Mouse (Mus musculus) testis, adult 2 months (tissue): Measurements from ENCODE around the gene Vps53.

ENCODE experiments used
- CTCF ChIP-seq: fragments of 200-500 bp; IDR thresholded peaks from 2 replicates; pipeline ENCODE4 v1.5.1; 2012; ENCODE audit warnings: low read depth, mild to moderate bottlenecking, inconsistent platforms, low read length, moderate library complexity; ENCODE audit not compliant: control insufficient read depth, insufficient read depth, insufficient replicate concordance
- POLR2A ChIP-seq: fragments of 200-500 bp; IDR thresholded peaks from 2 replicates; pipeline ENCODE4 v1.6.1; 2012; ENCODE audit warnings: low read depth, mild to moderate bottlenecking, inconsistent platforms, low read length, moderate library complexity; ENCODE audit not compliant: control insufficient read depth

- no peak for TF ChIP-seq CTCF
- TF ChIP-seq POLR2A: no peak
Observed at GRCm38 (mm10) chr11:76196977-76197469, 17.6 kb upstream of the Vps53 start.
